8 mouse cellular contexts compared by ENCODE assay signal in the genomic region with DNA sequence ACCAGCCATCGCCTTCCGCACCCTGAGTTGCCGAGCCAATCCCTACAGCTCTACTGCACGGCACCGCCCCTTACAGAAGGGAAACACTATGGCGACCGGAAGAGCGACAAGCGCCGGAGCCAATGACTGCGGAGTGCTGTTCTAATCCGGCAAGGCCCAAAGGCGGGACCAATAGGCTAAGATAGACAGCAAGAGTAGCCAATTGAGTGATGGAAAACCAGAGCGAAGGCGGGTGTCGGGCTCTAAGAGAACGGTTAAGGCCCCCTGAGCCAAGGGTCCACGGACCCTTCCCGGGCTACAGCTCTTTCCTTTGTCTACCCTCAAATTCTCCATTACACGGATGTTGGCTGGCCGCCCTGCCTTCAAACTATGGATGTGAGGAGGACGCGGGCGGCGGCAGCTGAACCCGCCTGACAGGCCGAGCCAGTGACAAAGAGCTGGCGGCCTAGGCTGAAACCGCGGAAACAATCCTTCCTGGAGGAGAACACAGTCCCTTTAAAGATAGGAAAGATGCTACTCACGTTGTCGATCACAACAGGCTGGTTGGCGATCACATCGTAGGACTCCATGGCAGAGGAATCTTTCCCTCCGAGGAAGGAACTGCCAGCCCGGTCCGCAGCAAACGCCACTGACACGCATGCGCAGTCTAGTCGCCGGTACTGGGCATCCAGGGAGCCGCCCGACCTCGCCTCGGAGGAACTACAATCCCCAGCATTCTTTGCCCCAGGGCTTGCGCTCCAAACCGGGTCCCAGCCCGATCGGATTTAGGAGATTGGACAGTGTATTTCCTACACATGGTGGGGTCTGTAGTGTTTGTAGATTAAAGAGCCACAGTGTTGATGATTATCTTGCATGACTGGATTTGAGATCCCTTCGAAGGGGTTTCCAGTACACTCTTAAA. TPM values are rescaled to one million over a fixed set of nuclear protein-coding genes. Genes with fewer than 3 reads are reported as not detected.
A peak's percentile ranks its signal among the peaks of the same experiment; 100 is the strongest.
DNase-seq lines count a peak whose midpoint lies in the region; ATAC-seq lines count a peak whose summit lies in the region.

A gene (minus strand): TSS at position 640 of the 901 bp plus-strand sequence.

- H3K4me3 ChIP-seq in brown adipose tissue, adult 24 weeks (ENCODE audit: insufficient read depth, low read depth, low read length) = peak within 1 kb of the TSS; percentile 83
- H3K4me3 ChIP-seq in heart, embryonic 14.5 days (ENCODE audit: control insufficient read depth in 1 of 2, insufficient read depth in 1 of 2, low read depth in 1 of 2, low read length in 2 of 2) = peak within 1 kb of the TSS; percentile 80 to 89
- peak within 1 kb of the TSS; percentile 77 for H3K4me3 ChIP-seq in liver, embryonic 13.5 days (replicated peaks)
- peak within 1 kb of the TSS; percentile 79 for H3K4me3 ChIP-seq in stomach, embryonic 16.5 days (replicated peaks; ENCODE audit: low read length)

- ATAC-seq in heart, embryonic 14.5 days (ENCODE audit: insufficient number of reproducible peaks, insufficient read depth, low FRiP score, low read depth) = peak; percentile 93
- peak; percentile 93 for ATAC-seq in liver, embryonic 13.5 days (ENCODE audit: low read depth)
- peak; percentile 95 for ATAC-seq in stomach, embryonic 16.5 days (ENCODE audit: insufficient read depth, low FRiP score)

- peak within 1 kb of the TSS; percentile 93 for H3K9ac ChIP-seq in heart, embryonic 14.5 days (ENCODE audit: low read length)
- H3K9ac ChIP-seq in liver, embryonic 13.5 days = peak within 1 kb of the TSS; percentile 83
- H3K9ac ChIP-seq in stomach, embryonic 16.5 days (ENCODE audit: low read length) = peak within 1 kb of the TSS; percentile 85

- 0% methylated on average over 51 of the region's 51 CpGs for WGBS in heart, embryonic 14.5 days
- under 1% methylated on average over 51 of the region's 51 CpGs for WGBS in liver, embryonic 13.5 days (ENCODE audit: insufficient replicate concordance)
- under 1% methylated on average over 51 of the region's 51 CpGs for WGBS in stomach, embryonic 16.5 days

- no peaks in the 10 kb centered on the region for H3K9me3 ChIP-seq in heart, embryonic 14.5 days (ENCODE audit: control insufficient read depth, low read length)
- no peaks in the 10 kb centered on the region for H3K9me3 ChIP-seq in liver, embryonic 13.5 days (replicated peaks)
- H3K9me3 ChIP-seq in stomach, embryonic 16.5 days (replicated peaks; ENCODE audit: control insufficient read depth, low read length) = no peaks in the 10 kb centered on the region

- peak; percentile 99 for DNase-seq in CD4-positive, CD25-positive, alpha-beta regulatory T cell, adult 2 months (ENCODE audit: low read depth, low spot score)
- peak; percentile 99 for DNase-seq in fibroblast of lung, adult 2 months (ENCODE audit: low read depth)
- peak; percentile 98 for DNase-seq in kidney, postnatal 14 days
- DNase-seq in liver, embryonic 13.5 days = peak; percentile 95
- DNase-seq in neural tube, embryonic 10.5 days (ENCODE audit: extremely low spot score, low spot score) = peak; percentile 97

- H3K36me3 ChIP-seq in heart, embryonic 14.5 days (ENCODE audit: control insufficient read depth, insufficient read depth, low read length) = 0 out of 2 replicates have a peak, but pooled peaks cover 8% of the 10 kb centered on the region
- peaks cover 7% of the 10 kb centered on the region for H3K36me3 ChIP-seq in liver, embryonic 13.5 days
- H3K36me3 ChIP-seq in stomach, embryonic 16.5 days (ENCODE audit: control insufficient read depth, insufficient read depth, low read length) = no peaks in the 10 kb centered on the region

- H3K4me2 ChIP-seq in heart, embryonic 14.5 days (ENCODE audit: low read length) = peak within 1 kb of the TSS; percentile 84
- H3K4me2 ChIP-seq in liver, embryonic 13.5 days = peak within 1 kb of the TSS; percentile 89
- H3K4me2 ChIP-seq in stomach, embryonic 16.5 days (ENCODE audit: low read depth, low read length) = peak within 1 kb of the TSS; percentile 78

- peaks cover 10% of the 10 kb centered on the region; the same call in 1 of the 2 replicates for H3K4me1 ChIP-seq in brown adipose tissue, adult 24 weeks (ENCODE audit: control insufficient read depth, insufficient read depth, insufficient read length, low read length)
- H3K4me1 ChIP-seq in heart, embryonic 14.5 days (ENCODE audit: control insufficient read depth in 2 of 2, insufficient read depth in 2 of 2, low read length in 2 of 2) = peaks cover 21 to 41% of the 10 kb centered on the region in 2 experiments
- peaks cover 60% of the 10 kb centered on the region for H3K4me1 ChIP-seq in liver, embryonic 13.5 days (replicated peaks)
- peaks cover 30% of the 10 kb centered on the region for H3K4me1 ChIP-seq in stomach, embryonic 16.5 days (ENCODE audit: control insufficient read depth, insufficient read depth, low read length)

- no peaks in the 10 kb centered on the region for H3K27me3 ChIP-seq in heart, embryonic 14.5 days (ENCODE audit: control insufficient read depth, insufficient read depth, low read length)
- H3K27me3 ChIP-seq in liver, embryonic 13.5 days = no peaks in the 10 kb centered on the region
- no peaks in the 10 kb centered on the region for H3K27me3 ChIP-seq in stomach, embryonic 16.5 days (ENCODE audit: control insufficient read depth, insufficient read depth, low read length)

- H3K27ac ChIP-seq in brown adipose tissue, adult 24 weeks (replicated peaks; ENCODE audit: low read depth, low read length) = peak within 1 kb of the TSS; percentile 76
- H3K27ac ChIP-seq in heart, embryonic 14.5 days (replicated peaks in 1 of 2; ENCODE audit: control insufficient read depth in 1 of 2, insufficient read depth in 1 of 2, low read depth in 2 of 2, low read length in 2 of 2) = peak within 1 kb of the TSS; percentile 51 to 76
- peak within 1 kb of the TSS; percentile 74 for H3K27ac ChIP-seq in liver, embryonic 13.5 days
- H3K27ac ChIP-seq in stomach, embryonic 16.5 days (ENCODE audit: low read length) = peak within 1 kb of the TSS; percentile 84

RNA-seq across cellular contexts. Expression of the gene that starts here (rescaled TPM):
- 63.5 and 78.7 TPM in 2 replicates for polyA plus RNA-seq in brown adipose tissue, adult 24 weeks (2012; ENCODE audit: insufficient read depth, insufficient read length, missing spikeins)
- polyA plus RNA-seq in heart, embryonic 14.5 days (2014; fragmentation: Nextera tagmentation; extraction: Ambion mirVana) = 117 and 126 TPM in 2 replicates
- polyA plus RNA-seq in liver, embryonic 13.5 days (2015; fragmentation: Nextera tagmentation; extraction: Ambion mirVana) = 56.1 and 61.2 TPM in 2 replicates
- 135 and 146 TPM in 2 replicates for polyA plus RNA-seq in stomach, embryonic 16.5 days (2015; fragmentation: Nextera tagmentation; extraction: Ambion mirVana)

Comparison
In these comparisons a context has a peak if more than half of its experiments do, and no peak if none do; other contexts are left out.
1. Peak in every context shown above with its lines: DNase-seq, ATAC-seq, H3K4me3 ChIP-seq and H3K27ac ChIP-seq.